Mouse (Mus musculus): ENCODE results near the gene Cpa3. TPM values are rescaled to one million over a fixed set of nuclear protein-coding genes. Genes with fewer than 3 reads are reported as not detected.

The Cpa3 gene
- polyA plus RNA-seq (2015; fragmentation: Nextera tagmentation; extraction: Ambion mirVana), result 30.6 and 30.9 TPM in 2 replicates

GRCm38 (mm10) chr3:20242050-20242449 lies at the start of gene Cpa3:
Gene Cpa3, minus strand, starts transcription at chr3:20242181.
- 76% methylated on average over 3 of the region's 3 CpGs for WGBS

DNA sequence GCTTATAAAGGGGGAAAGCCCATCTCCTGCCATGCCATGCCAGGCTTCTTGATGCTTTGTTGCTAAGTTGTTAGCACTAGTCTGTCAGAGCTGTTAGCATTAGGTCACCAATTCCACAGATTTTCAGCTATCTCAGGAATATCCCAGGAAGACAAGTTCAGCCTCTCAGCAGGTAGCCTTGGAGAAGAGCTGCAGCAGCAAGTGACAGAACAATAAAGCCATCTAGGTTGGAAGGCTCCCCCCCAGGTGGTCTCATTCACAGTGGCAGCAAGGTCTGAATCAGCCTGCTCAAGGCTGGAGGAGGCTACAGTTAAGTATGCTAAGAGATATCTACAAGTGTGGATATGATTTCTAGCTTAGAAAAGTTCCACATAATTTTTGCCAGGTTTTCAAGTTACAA lies 49.4 kb upstream of the Cpa3 start:
- no peak for ATAC-seq (ENCODE audit: insufficient read depth, low FRiP score, low read depth)
- no peak overlapping the region for H3K9ac ChIP-seq
- no peaks in the 10 kb centered on the region for H3K9me3 ChIP-seq
- no peak overlapping the region for H3K27ac ChIP-seq
- H3K4me1 ChIP-seq, result no peaks in the 10 kb centered on the region
- no peak overlapping the region for H3K4me3 ChIP-seq (replicated peaks)
- no peak overlapping the region for H3K4me2 ChIP-seq
- no peaks in the 10 kb centered on the region for H3K36me3 ChIP-seq
- no peaks in the 10 kb centered on the region for H3K27me3 ChIP-seq (replicated peaks)

More at GRCm38 (mm10) chr3:20242050-20242449, at the start of gene Cpa3:
- ATAC-seq (ENCODE audit: insufficient read depth, low FRiP score, low read depth), result no peak
- Histone ChIP-seq H3K36me3 (no peaks in the 10 kb centered on the region), H3K4me3 (replicated peaks) (no peak within 1 kb of the TSS), H3K27me3 (replicated peaks) (no peaks in the 10 kb centered on the region), H3K9ac (no peak within 1 kb of the TSS), H3K4me2 (no peak within 1 kb of the TSS), H3K27ac (no peak within 1 kb of the TSS), H3K4me1 (no peaks in the 10 kb centered on the region), H3K9me3 (no peaks in the 10 kb centered on the region)

GRCm38 (mm10) chr3:20288761-20289160 lies 46.8 kb upstream of the Cpa3 start:
- no peak overlapping the region for H3K27ac ChIP-seq
- ATAC-seq (ENCODE audit: insufficient read depth, low FRiP score, low read depth), result no peak
- H3K4me1 ChIP-seq, result no peaks in the 10 kb centered on the region
- H3K4me2 ChIP-seq, result no peak overlapping the region
- no peaks in the 10 kb centered on the region for H3K27me3 ChIP-seq (replicated peaks)
- H3K4me3 ChIP-seq (replicated peaks), result no peak overlapping the region
- H3K9me3 ChIP-seq, result no peaks in the 10 kb centered on the region
- WGBS, result 59% methylated on average over 2 of the region's 2 CpGs
- no peak overlapping the region for H3K9ac ChIP-seq
- no peaks in the 10 kb centered on the region for H3K36me3 ChIP-seq

DNA sequence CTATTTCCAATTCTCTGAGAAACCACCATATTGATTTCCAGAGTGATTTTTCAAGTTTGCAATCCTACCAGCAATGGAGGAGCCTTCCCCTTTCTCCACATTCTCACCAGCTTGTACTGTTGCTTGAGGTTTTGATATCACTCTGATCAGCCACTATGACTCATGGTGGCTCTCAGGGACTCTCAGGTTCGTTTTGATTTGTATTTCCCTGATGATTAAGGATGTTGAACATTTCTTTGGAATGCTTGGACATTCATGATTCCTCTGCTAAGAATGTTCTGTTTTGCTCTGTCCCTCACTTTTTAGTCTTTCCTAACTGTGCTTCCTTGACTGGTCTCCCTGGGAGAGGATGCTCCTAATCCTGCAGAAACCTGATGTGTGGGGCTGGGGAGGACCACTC lies 39.8 kb upstream of the Cpa3 start:
- H3K36me3 ChIP-seq, result no peaks in the 10 kb centered on the region
- H3K4me2 ChIP-seq, result no peak overlapping the region
- no peaks in the 10 kb centered on the region for H3K27me3 ChIP-seq (replicated peaks)
- H3K9me3 ChIP-seq, result no peaks in the 10 kb centered on the region
- no peaks in the 10 kb centered on the region for H3K4me1 ChIP-seq
- WGBS, result 51% methylated on average over 1 of the region's 1 CpGs
- ATAC-seq (ENCODE audit: insufficient read depth, low FRiP score, low read depth), result no peak
- H3K9ac ChIP-seq, result no peak overlapping the region
- H3K4me3 ChIP-seq (replicated peaks), result no peak overlapping the region
- no peak overlapping the region for H3K27ac ChIP-seq

DNA sequence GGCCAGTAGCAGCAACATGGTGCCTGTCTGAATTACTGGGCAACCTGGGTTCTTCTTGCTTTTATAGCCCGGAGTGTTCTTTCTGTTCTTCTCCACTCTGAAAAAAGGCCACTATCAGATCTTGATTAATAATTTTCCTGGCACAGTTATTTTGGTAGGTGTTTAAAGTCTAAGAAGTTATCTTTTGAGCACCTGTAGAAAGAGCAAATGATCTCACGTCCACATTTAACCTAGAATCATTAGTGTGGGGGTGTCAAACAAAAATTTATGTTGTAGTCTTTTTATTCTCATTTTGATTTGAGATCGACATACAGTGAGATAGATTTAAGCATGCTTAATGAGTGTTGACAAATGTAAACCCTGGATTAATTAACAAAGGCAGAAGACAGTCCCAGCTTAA lies 33.7 kb upstream of the Cpa3 start, which contains the start of gene Cpb1:
Cpb1 (minus strand) TSS at position 101 of the 400 bp plus-strand sequence.
- Histone ChIP-seq H3K4me1 (no peaks in the 10 kb centered on the region), H3K4me2 (no peak within 1 kb of the TSS), H3K9me3 (no peaks in the 10 kb centered on the region), H3K27ac (no peak within 1 kb of the TSS), H3K4me3 (replicated peaks) (no peak within 1 kb of the TSS), H3K36me3 (no peaks in the 10 kb centered on the region), H3K9ac (no peak within 1 kb of the TSS), H3K27me3 (replicated peaks) (no peaks in the 10 kb centered on the region)
- ATAC-seq (ENCODE audit: insufficient read depth, low FRiP score, low read depth), result no peak
- WGBS, result 76% methylated on average over 3 of the region's 3 CpGs

- Histone ChIP-seq H3K27ac (no peak overlapping the region), H3K27me3 (replicated peaks) (no peaks in the 10 kb centered on the region), H3K4me2 (no peak overlapping the region), H3K4me3 (replicated peaks) (no peak overlapping the region), H3K4me1 (no peaks in the 10 kb centered on the region), H3K36me3 (no peaks in the 10 kb centered on the region), H3K9me3 (no peaks in the 10 kb centered on the region), H3K9ac (no peak overlapping the region)
- 24% methylated on average over 9 of the region's 9 CpGs for WGBS
- ATAC-seq (ENCODE audit: insufficient read depth, low FRiP score, low read depth), result peak; percentile 47; the same call in 1 of the 2 replicates
These were observed 12.8 kb upstream of the Cpa3 start for GRCm38 (mm10) chr3:20254566-20255479.

DNA sequence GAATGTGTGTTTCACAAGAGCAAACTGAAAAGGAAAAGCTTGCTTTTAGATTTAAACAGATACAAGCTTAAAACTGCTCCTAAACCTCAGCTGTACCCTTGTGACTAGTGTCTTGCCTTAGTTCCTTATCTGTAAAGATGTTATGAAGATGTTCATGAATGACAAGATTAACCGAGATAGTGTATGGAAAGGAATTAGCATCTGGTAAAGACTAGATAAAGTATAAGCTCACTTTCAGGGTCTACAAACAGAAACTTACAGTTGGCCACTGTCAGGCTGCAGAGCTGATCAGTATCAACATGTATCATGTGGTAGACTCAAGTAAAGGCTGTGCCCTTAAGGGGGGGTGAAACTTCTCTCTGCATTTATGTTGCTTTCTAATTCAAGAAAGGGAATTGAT lies 1.9 kb upstream of the Cpa3 start:
- WGBS, result 77% methylated on average over 1 of the region's 1 CpGs
- Histone ChIP-seq H3K4me3 (replicated peaks) (no peak overlapping the region), H3K9me3 (no peaks in the 10 kb centered on the region), H3K4me1 (no peaks in the 10 kb centered on the region), H3K4me2 (no peak overlapping the region), H3K27me3 (replicated peaks) (no peaks in the 10 kb centered on the region), H3K27ac (no peak overlapping the region), H3K9ac (no peak overlapping the region), H3K36me3 (no peaks in the 10 kb centered on the region)
- no peak for ATAC-seq (ENCODE audit: insufficient read depth, low FRiP score, low read depth)

GRCm38 (mm10) chr3:20239741-20240140 lies 2.2 kb downstream of the Cpa3 start:
- H3K27me3 ChIP-seq (replicated peaks), result no peaks in the 10 kb centered on the region
- no peak overlapping the region for H3K4me3 ChIP-seq (replicated peaks)
- H3K4me1 ChIP-seq, result no peaks in the 10 kb centered on the region
- no peak for ATAC-seq (ENCODE audit: insufficient read depth, low FRiP score, low read depth)
- H3K4me2 ChIP-seq, result no peak overlapping the region
- no peak overlapping the region for H3K27ac ChIP-seq
- H3K36me3 ChIP-seq, result no peaks in the 10 kb centered on the region
- H3K9me3 ChIP-seq, result no peaks in the 10 kb centered on the region
- WGBS, result 80% methylated on average over 3 of the region's 3 CpGs
- H3K9ac ChIP-seq, result no peak overlapping the region

- peak; percentile 56 for ATAC-seq (ENCODE audit: insufficient read depth, low FRiP score, low read depth)
- no peaks in the 10 kb centered on the region for H3K27me3 ChIP-seq (replicated peaks)
- no peak overlapping the region for H3K4me3 ChIP-seq (replicated peaks)
- no peak overlapping the region for H3K9ac ChIP-seq
- H3K27ac ChIP-seq, result no peak overlapping the region
- no peak overlapping the region for H3K4me2 ChIP-seq
- WGBS, result 51% methylated on average over 1 of the region's 1 CpGs
- H3K36me3 ChIP-seq, result no peaks in the 10 kb centered on the region
- no peaks in the 10 kb centered on the region for H3K9me3 ChIP-seq
- no peaks in the 10 kb centered on the region for H3K4me1 ChIP-seq
These were observed 5.0 kb downstream of the Cpa3 start for GRCm38 (mm10) chr3:20236965-20237364.

DNA sequence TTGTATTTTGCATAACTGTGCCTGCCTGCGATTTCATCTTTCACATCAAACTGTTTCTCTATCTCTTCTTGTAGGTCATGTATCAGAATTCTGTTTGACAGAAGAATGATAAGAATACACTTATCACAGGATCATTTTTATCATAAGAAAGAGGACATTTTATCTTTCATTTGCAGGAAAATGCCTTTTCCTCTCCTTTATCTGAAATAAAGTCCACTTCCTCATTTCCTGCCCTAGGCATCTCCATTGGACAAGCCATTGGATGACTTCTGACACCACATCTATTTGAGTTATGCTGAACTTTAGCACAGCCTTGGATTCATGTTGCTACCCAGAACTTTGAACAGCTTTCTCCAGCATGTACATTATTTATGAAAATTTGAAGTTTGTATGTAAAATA lies 13.0 kb downstream of the Cpa3 start:
- Histone ChIP-seq H3K4me2 (no peak overlapping the region), H3K27me3 (replicated peaks) (no peaks in the 10 kb centered on the region), H3K9me3 (no peaks in the 10 kb centered on the region), H3K9ac (no peak overlapping the region), H3K4me3 (replicated peaks) (no peak overlapping the region), H3K36me3 (no peaks in the 10 kb centered on the region), H3K27ac (no peak overlapping the region), H3K4me1 (no peaks in the 10 kb centered on the region)
- no peak for ATAC-seq (ENCODE audit: insufficient read depth, low FRiP score, low read depth)
- WGBS, result 78% methylated on average over 1 of the region's 1 CpGs

DNA sequence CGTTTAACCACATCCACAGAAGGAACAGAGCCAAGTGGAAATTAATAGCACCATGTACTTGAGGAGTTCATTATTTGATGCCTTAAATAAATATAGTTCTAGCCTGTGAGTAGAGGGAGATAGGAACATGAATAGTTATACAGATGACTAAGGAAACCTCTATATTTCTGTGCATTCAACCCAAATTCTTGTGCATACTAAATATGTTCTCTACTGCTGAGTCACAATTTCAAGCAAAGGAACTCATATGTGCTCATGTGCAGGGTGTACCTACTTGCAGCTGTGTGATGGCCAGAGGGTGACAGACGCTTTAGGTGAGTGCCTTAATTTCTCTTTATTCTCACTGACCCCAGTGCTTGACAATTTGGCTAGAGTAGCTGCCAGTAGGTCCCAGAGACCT lies 16.6 kb downstream of the Cpa3 start:
- no peak for ATAC-seq (ENCODE audit: insufficient read depth, low FRiP score, low read depth)
- Histone ChIP-seq H3K9ac (no peak overlapping the region), H3K27me3 (replicated peaks) (no peaks in the 10 kb centered on the region), H3K27ac (no peak overlapping the region), H3K4me1 (no peaks in the 10 kb centered on the region), H3K4me2 (no peak overlapping the region), H3K9me3 (no peaks in the 10 kb centered on the region), H3K4me3 (replicated peaks) (no peak overlapping the region), H3K36me3 (no peaks in the 10 kb centered on the region)
- 55% methylated on average over 2 of the region's 2 CpGs for WGBS

DNA sequence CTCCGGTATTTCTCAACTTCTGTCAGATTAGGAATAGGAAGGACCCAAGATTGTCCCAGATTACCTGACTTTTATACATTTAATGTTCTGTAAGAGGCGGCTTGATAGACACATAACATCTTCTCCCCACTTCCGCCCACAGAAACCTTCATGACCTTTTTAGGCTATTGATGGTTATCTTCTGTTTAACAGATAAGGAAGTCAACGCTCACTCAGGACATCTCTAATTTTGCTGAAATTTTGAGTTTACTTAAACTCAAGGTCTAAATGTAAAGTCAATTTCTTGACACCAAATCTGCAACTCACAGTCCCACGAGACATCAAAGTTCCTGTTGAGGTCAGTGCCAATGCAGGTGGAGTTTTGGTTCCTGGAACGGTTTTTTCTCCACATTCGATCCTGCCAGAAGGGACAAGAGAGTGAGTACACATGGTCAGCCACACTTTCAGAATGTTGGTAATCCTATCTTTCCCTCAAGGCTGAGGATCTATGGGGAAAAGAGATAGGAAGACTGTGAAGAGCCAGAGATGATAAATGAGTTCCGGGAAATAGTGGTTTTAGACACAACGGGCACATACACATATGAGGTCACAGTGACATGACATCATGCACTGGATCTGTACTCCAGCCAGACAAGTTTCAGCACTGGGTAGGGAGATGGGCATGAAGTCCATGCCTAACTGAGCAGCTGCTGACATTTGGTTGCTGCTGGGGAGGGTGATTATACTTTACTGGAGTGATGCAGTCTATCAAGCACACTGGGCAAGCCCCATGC lies 18.9 kb downstream of the Cpa3 start:
- Histone ChIP-seq H3K4me1 (no peaks in the 10 kb centered on the region), H3K4me3 (replicated peaks) (no peak overlapping the region), H3K27me3 (replicated peaks) (no peaks in the 10 kb centered on the region), H3K27ac (no peak overlapping the region), H3K4me2 (no peak overlapping the region), H3K9me3 (no peaks in the 10 kb centered on the region), H3K9ac (no peak overlapping the region), H3K36me3 (no peaks in the 10 kb centered on the region)
- 79% methylated on average over 9 of the region's 9 CpGs for WGBS
- no peak for ATAC-seq (ENCODE audit: insufficient read depth, low FRiP score, low read depth)

All from stomach, embryonic 15.5 days (tissue).